Comparison of ENCODE assay signal across 10 mouse cellular contexts in the genomic region with DNA sequence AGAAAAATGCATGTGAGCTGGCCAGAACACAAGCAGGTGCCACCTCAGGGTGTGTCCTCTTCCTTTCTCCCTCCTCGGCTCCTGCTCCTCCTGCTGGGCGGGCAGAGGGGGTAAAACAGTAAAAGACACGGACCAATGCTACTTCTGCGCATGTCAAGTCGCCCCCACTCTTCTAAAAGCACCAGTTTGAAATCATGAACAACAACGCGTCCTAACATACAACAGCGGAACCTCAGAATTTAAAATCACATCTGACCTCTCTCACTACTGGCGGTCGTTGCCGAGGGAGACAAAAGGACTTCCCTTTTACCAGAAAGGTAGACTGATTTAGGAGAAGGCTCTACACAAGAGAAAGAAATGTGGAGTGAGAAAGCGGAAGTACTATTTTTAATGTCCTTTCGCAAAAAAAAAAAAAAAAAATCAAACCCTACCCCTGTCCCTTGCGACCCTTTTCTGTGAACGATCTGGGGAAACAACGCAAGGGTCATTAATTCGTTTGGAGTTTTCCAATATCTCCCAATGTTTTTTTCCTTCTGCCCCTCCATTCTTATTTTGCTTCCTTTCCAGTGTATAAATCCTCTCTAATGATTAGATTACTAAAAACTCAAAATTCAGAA. TPM values are rescaled to one million over a fixed set of nuclear protein-coding genes. Genes with fewer than 3 reads are reported as not detected.
DNase-seq lines count a peak whose midpoint lies in the region; ATAC-seq and TF ChIP-seq lines count a peak whose summit lies in the region.
"Had no signal": no experiment of that assay in that cellular context is flagged by ENCODE, and none has a peak within 500 bp of the region (broad histone marks: within the 10 kb centered on the region; RNA-seq: fewer than 3 reads in every experiment).

No protein-coding gene starts in this region.

- H3K9ac ChIP-seq in neural tube, embryonic 13.5 days, result no peak overlapping the region; the same call in 1 of the 2 replicates
- H3K9ac ChIP-seq: hindbrain, embryonic 15.5 days had no signal

- no peak overlapping the region for H3K27ac ChIP-seq in testis, adult 2 months (ENCODE audit: control insufficient read depth, insufficient read depth, low read depth, low read length)
- no peak overlapping the region for H3K27ac ChIP-seq in neural tube, embryonic 13.5 days (replicated peaks)
- no peak overlapping the region for H3K27ac ChIP-seq in midbrain, embryonic 10.5 days (replicated peaks)
- H3K27ac ChIP-seq: hindbrain, embryonic 15.5 days had no signal

- H3K27me3 ChIP-seq in testis, adult 2 months (ENCODE audit: control insufficient read depth, insufficient read depth, low read length), result no peaks in the 10 kb centered on the region
- H3K27me3 ChIP-seq in neural tube, embryonic 13.5 days, result no peaks in the 10 kb centered on the region
- H3K27me3 ChIP-seq in midbrain, embryonic 10.5 days (ENCODE audit: low read depth, poor library complexity, severe bottlenecking), result no peaks in the 10 kb centered on the region
- H3K27me3 ChIP-seq: hindbrain, embryonic 15.5 days had no signal

- TF ChIP-seq CTCF in testis, adult 2 months (IDR thresholded peaks at IDR 0.05; ENCODE audit: control insufficient read depth, insufficient read depth, insufficient replicate concordance, low read depth, low read length), result no peak

- no peak for TF ChIP-seq POLR2A in testis, adult 2 months (IDR thresholded peaks at IDR 0.05; ENCODE audit: control insufficient read depth, low read depth, low read length)

- no peaks in the 10 kb centered on the region for H3K9me3 ChIP-seq in neural tube, embryonic 13.5 days
- H3K9me3 ChIP-seq in midbrain, embryonic 10.5 days (replicated peaks), result no peaks in the 10 kb centered on the region
- H3K9me3 ChIP-seq: hindbrain, embryonic 15.5 days had no signal

- H3K4me1 ChIP-seq in testis, adult 2 months (ENCODE audit: control insufficient read depth, insufficient read depth, low read length), result peaks cover 7% of the 10 kb centered on the region
- H3K4me1 ChIP-seq in neural tube, embryonic 13.5 days (replicated peaks), result peaks cover 44% of the 10 kb centered on the region
- H3K4me1 ChIP-seq in midbrain, embryonic 10.5 days, result peaks cover 31% of the 10 kb centered on the region

- H3K4me2 ChIP-seq in neural tube, embryonic 13.5 days, result peak overlapping the region; percentile 7; the same call in 1 of the 2 replicates
- H3K4me2 ChIP-seq: hindbrain, embryonic 15.5 days had no signal

- DNase-seq in testis, postnatal 10 days (ENCODE audit: low spot score), result no peak
- no peak for DNase-seq in midbrain, embryonic 10.5 days (ENCODE audit: low spot score)
- no peak for DNase-seq in heart, adult 18-20 months
- no peak for DNase-seq in c-Kit-positive CD71-positive TER-119-positive erythroid progenitor cells, embryonic 14.5 days (ENCODE audit: low spot score)
- DNase-seq: gastrocnemius, postnatal 10 days had no signal

- H3K4me3 ChIP-seq in testis, adult 2 months (ENCODE audit: control insufficient read depth, low read depth, low read length), result peak overlapping the region; percentile 7; the same call in 1 of the 2 replicates
- H3K4me3 ChIP-seq in neural tube, embryonic 13.5 days, result no peak overlapping the region
- no peak overlapping the region for H3K4me3 ChIP-seq in midbrain, embryonic 10.5 days
- H3K4me3 ChIP-seq: hindbrain, embryonic 15.5 days had no signal

- ATAC-seq in inflammation-experienced regulatory T-cells, adult 6 months, result peak; percentile 30
- no peak for ATAC-seq in neural tube, embryonic 13.5 days (ENCODE audit: low read depth)
- ATAC-seq: lung, postnatal 0 days had no signal

- no peaks in the 10 kb centered on the region for H3K36me3 ChIP-seq in testis, adult 2 months (ENCODE audit: control insufficient read depth, insufficient read depth, low read length)
- no peaks in the 10 kb centered on the region for H3K36me3 ChIP-seq in neural tube, embryonic 13.5 days
- H3K36me3 ChIP-seq in midbrain, embryonic 10.5 days, result peaks cover 20% of the 10 kb centered on the region
- H3K36me3 ChIP-seq: hindbrain, embryonic 15.5 days had no signal

- 49% methylated on average over 17 of the region's 17 CpGs for WGBS in neural tube, embryonic 13.5 days
- WGBS in midbrain, embryonic 10.5 days, result 79% methylated on average over 17 of the region's 17 CpGs

RNA-seq across cellular contexts. Expression of gene Nrip1, which starts 7.7 kb away (rescaled TPM):
- 1.8 and 1.9 TPM in 2 replicates for polyA plus RNA-seq in testis, adult 2 months (2012; rRNA removed)
- polyA plus RNA-seq in inflammation-experienced regulatory T-cells, adult 6 months (2017; shearing (Covaris generic)), result 10 to 100 TPM; 26.2 to 66.5 (median 54.1) TPM
- 32.8 and 38.0 TPM in 2 replicates for polyA plus RNA-seq in neural tube, embryonic 13.5 days (2015; fragmentation: Nextera tagmentation; extraction: Ambion mirVana)
- polyA plus RNA-seq in midbrain, embryonic 10.5 days (2016; fragmentation: Nextera tagmentation; extraction: Ambion mirVana), result 31.9 and 40.0 TPM in 2 replicates
- 10 to 100 TPM; 18.3 to 19.8 TPM for total RNA-seq in heart, adult 18-20 months (2021)
